Mouse (Mus musculus): ENCODE measurements around the gene Ccl7.

Ccl7 gene

DNA sequence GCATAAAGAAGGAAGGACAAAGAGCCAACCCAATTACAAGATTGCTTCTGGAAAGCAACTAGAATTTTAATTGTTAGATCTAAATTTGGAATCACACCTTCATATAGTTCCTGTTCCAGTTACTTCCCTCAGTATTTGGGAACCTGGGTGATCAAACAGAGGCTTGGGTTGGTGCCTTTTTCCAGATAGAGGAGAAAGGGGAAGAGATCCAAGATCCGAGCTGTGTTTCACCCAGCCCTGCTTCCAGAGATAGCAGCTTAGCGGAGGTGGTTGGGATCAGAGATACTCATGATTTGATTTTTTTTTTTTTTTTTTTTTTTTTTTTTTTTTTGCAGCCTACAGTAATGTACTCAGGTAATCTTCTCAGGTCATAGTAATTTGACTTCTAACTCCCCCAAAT is 9.7 kb upstream of the Ccl7 start:
- DNase-seq, result no peak

- DNase-seq, result no peak
These were observed 7.0 kb upstream of the Ccl7 start, which contains the start of gene Gm17268 for GRCm38 (mm10) chr11:82038535-82038934. Gm17268 (minus strand) TSS chr11:82038562.

- no peak for DNase-seq
These were observed 6.3 kb upstream of the Ccl7 start for GRCm38 (mm10) chr11:82039132-82039660.

- no peak for DNase-seq
These were observed 3.8 kb upstream of the Ccl7 start for GRCm38 (mm10) chr11:82041671-82042080.

DNA sequence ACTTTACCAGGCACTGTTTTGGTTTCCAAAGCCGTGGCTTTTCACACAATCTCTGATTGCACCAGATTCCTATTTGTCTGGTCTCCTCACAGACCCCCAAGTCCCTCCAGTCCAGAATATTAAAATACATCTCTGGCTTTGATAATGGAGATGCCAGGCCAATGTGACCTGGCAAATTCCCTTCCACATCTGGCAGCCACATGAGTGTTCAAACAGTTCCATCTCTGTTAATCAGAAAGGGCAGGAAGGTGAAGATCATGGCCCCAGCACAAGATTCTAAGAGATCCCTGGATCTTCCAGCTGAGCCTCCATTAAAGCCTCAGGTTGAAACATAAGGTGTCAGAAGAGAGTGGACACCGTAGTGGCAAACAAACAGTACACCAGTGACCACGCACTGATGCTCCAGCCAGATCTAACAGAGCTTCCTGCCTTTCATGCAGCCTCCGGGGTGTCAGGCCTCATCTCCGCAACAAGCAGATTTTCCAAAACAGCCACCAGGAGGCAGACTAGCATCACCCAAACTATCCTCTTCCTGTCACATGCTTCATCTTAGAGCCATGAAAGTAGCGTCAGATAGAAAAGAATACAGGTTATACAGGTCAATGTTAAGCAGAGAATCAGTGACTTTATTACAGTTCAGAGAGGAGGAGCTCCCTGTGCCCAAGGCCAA is 2.4 kb downstream of the Ccl7 start:
- DNase-seq, result no peak

GRCm38 (mm10) chr11:82053849-82054248 is 8.3 kb downstream of the Ccl7 start:
- no peak for DNase-seq

DNA sequence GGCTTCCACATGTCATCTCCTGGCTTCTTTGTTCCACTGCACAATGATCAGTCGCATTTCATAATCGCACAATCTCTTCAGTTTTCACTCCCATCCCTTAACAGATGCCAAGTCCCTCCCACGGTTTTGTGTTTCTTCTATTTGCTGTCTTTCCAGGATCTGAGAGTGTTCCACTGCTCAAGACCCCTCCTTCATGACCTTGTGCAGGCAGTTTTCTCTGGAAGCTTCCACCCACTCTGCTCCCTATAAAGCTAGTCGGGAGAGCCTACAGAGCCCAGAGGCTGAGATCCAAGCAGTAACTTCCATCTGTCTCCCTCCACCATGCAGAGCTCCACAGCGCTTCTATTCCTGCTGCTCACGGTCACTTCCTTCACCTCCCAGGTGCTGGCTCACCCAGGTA is 12.1 kb downstream of the Ccl7 start, which contains the start of gene Ccl11:
Gene Ccl11, plus strand, starts transcription at position 178 of the 400 bp plus-strand sequence.
- no peak for DNase-seq

DNA sequence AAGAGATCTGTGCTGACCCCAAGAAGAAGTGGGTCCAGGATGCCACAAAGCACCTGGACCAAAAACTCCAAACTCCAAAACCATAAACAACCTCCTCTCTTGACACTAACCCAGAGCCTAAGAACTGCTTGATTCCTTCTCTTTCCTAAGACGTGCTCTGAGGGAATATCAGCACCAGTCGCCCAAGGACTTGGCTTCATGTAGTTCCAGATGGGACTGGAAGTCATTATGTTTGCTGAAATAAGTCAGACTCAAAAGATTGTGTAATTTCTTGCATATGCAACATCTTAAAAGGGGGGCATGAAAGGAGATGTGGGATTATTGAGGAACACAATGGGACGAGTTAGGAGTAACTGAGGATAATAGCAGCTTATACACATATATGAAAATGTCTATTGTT is 16.7 kb downstream of the Ccl7 start:
- no peak for DNase-seq

- DNase-seq, result no peak
These were observed 17.9 kb downstream of the Ccl7 start for GRCm38 (mm10) chr11:82063454-82063853.

DNA sequence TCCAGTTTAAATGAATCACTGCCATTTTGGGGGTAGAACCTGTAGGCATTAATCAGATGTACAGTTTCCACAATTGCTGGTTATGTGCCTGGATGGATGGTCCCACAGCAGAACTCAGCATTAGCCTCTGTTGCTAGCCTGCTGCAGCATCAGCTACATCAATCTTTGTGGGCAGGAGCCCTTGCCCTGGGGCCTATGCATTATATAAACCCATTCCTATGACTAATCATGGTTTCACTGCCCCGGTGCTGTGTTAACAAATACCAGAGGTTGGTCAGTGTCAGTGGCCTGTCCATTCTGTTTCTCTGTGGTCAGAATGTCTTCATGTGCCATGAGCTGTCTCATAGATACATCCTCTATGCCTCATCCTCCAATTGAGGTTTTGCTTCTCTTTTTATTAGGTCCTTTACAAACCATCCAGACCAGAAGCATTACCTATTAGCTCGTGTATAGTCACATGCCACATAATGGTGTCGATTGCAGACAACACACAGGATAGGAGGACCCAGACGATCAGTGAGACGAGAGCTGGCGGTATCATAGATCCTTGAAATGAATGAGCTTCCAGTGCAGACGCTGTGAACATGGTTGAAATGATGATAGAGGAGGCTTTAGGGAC is 21.6 kb downstream of the Ccl7 start:
- no peak for DNase-seq

- DNase-seq, result no peak
These were observed 25.6 kb downstream of the Ccl7 start for GRCm38 (mm10) chr11:82071076-82071475.

GRCm38 (mm10) chr11:82072374-82072773 is 26.9 kb downstream of the Ccl7 start:
- no peak for DNase-seq

- no peak for DNase-seq
These were observed 27.5 kb downstream of the Ccl7 start for GRCm38 (mm10) chr11:82072984-82073383.

- DNase-seq, result no peak
These were observed 28.2 kb downstream of the Ccl7 start for GRCm38 (mm10) chr11:82073686-82074085.

GRCm38 (mm10) chr11:82077031-82077430 is 31.5 kb downstream of the Ccl7 start:
- DNase-seq, result no peak

- DNase-seq, result no peak
These were observed 32.7 kb downstream of the Ccl7 start for GRCm38 (mm10) chr11:82078136-82078730.

DNA sequence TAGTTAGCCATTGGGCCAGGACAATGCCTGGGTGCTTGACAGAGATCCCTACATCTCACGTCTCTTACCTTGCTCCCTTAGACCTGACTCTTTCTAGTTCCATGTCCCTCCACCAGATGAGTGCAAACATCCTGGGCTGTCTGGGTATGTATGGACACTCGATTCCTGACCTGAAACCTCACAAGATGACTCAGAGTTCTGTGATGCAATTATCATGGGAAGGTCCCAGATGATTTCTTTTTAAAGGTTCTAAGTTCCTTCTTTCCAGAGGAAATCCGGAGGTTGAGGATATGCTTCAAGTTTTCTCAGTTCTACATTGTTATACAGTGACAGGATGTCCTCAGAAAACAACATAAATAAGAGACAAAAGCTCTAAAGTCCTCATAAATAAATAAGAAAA is 35.4 kb downstream of the Ccl7 start:
- DNase-seq, result no peak

DNA sequence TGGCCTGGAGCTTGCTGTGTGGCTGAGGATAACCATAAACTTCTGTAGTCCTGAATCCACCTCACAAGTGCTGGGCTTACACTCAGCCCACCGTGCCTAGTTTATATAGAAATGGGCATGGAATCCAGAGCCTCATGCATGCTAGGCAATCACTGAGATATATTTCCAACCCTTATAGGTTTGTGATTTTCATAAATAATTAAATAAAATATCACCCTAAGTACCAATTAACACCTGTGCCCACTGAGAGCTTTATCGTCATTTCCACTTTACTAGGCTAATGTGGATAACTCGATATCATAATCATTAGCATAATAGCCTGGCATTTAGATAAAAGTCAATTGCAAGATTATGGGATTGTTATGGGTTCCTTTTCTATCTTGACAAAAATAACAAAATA is 38.8 kb downstream of the Ccl7 start:
- no peak for DNase-seq
